Mouse (Mus musculus) E14TG2a.4 (cell line): Measurements from ENCODE around the gene 2300002M23Rik.

Experiments
- H3K27me3 ChIP-seq: 2 replicates; pipeline ENCODE4 v1.6.1; 2014; ENCODE audit warnings: low read length, control low read depth; ENCODE audit not compliant: insufficient read depth
- H3K36me3 ChIP-seq: 2 replicates; pipeline ENCODE4 v1.6.1; 2014; ENCODE audit warnings: low read length, control low read depth; ENCODE audit not compliant: insufficient read depth
- H3K4me1 ChIP-seq: replicated peaks from 2 replicates; pipeline ENCODE4 v1.6.1; 2014; ENCODE audit warnings: low read depth, low read length, control low read depth
- H3K4me3 ChIP-seq: replicated peaks from 2 replicates; pipeline ENCODE4 v1.5.1; 2014; ENCODE audit warnings: mild to moderate bottlenecking, low read length
- H3K9me3 ChIP-seq: 2 replicates; pipeline ENCODE4 v1.6.1; 2014; ENCODE audit warnings: low read length, control low read depth
- CTCF ChIP-seq: conservative IDR thresholded peaks from 2 replicates; pipeline ENCODE4 v1.5.1; 2014; ENCODE audit warnings: low read length
- NANOG ChIP-seq: IDR thresholded peaks from 2 replicates; pipeline ENCODE4 v1.6.1; 2014; ENCODE audit warnings: borderline replicate concordance, low read length, mixed read lengths
- POU5F1 ChIP-seq: IDR thresholded peaks from 2 replicates; pipeline ENCODE4 v1.6.1; 2014; ENCODE audit warnings: low read length, borderline replicate concordance

Gene 2300002M23Rik

DNA sequence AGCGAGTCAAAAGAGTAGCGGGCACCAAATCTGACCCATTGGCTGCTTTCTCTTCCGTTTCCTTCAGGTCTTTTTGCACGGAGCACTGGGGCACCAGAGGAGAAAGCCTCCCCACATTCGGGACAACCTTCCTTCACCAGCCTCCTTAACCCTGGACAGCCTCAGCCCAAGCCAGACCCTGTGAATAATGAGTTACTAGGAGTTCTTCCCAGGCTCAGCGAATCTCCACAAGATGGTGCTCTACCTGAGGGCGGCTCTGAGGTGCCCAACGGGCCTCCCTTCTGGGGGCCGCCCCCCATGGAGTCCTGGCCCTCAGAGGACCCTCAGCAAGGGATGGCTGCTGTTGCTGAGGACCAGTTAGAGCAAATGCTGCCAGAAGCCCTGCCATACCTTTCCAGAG, 517 bp downstream of the 2300002M23Rik start:
- H3K9me3 ChIP-seq: no peaks in the 10 kb centered on the region
- peaks cover 24% of the 10 kb centered on the region for H3K27me3 ChIP-seq
- peaks cover 26% of the 10 kb centered on the region for H3K4me1 ChIP-seq
- peak overlapping the region; percentile 41 for H3K4me3 ChIP-seq
- TF ChIP-seq POU5F1 (no peak), CTCF (peak; percentile 16; the same call in 1 of the 2 replicates)
- no peaks in the 10 kb centered on the region for H3K36me3 ChIP-seq

DNA sequence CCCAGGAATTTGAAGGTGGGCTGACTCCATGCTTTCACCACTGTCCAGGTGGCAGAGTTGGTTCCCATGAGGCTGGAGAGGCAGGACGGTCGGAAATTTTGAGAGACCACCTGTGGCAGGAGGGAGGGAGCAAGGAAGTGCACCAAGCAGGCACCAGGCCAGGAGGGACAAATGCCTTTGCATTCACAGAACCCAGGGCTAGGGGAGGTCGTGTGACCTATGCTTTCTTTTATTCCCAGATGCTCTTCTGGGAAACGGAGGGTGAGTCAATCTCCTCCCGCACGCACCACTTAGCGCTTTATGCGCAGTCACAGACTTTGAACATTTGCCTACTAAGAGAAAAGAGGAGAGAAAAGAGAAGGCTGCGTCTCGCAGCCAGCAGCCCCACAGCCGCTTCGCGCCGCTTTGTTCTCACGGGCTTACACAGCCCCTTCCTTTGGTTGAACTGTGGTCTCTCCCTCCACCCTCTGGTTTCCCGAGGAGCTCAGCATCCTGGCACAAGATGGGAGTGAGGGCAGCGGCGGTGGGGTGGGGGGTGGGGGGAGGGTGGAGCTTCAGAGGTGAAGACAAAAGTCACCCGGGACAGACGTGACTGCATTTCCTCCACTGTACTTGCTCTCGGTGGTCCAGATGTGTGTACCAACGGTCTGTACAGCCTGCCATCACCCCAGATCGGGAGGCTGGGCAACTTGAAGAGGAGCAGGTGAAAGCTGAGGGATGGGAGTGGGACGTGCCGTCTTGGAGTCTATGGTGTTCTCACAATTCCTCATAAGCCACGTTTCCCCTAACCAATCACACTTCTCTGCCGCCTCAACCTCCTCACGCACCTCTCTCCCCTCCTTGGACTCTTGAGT, 2.1 kb downstream of the 2300002M23Rik start:
- Histone ChIP-seq H3K4me1 (peaks cover 26% of the 10 kb centered on the region), H3K9me3 (no peaks in the 10 kb centered on the region), H3K27me3 (peaks cover 24% of the 10 kb centered on the region), H3K36me3 (no peaks in the 10 kb centered on the region), H3K4me3 (peak overlapping the region; percentile 46)
- TF ChIP-seq POU5F1: no peak
- TF ChIP-seq NANOG: no peak
- TF ChIP-seq CTCF: no peak

DNA sequence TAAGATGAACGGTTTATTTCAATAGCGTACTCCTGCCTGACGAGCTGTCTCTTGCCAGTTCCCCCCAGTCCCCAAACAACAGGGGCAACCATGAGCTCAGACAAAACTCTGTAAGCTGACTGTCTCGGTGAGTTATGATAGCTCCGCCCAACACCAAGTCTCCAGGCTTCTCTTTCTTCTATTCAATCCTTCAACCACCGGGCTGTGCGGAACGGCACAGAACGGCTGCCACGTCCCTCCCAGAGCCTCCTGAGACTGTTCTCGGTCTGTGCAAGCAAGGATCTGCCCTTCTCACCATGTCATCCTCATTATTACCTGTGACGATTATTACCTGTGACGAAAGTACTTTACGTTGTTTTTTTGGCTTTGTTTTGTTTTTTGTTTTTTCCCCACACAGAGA, 3.6 kb downstream of the 2300002M23Rik start:
- TF ChIP-seq NANOG (no peak), POU5F1 (no peak), CTCF (no peak)
- no peak overlapping the region for H3K4me3 ChIP-seq
- no peaks in the 10 kb centered on the region for H3K36me3 ChIP-seq
- H3K9me3 ChIP-seq: no peaks in the 10 kb centered on the region
- peaks cover 33% of the 10 kb centered on the region for H3K27me3 ChIP-seq
- H3K4me1 ChIP-seq: peaks cover 32% of the 10 kb centered on the region

DNA sequence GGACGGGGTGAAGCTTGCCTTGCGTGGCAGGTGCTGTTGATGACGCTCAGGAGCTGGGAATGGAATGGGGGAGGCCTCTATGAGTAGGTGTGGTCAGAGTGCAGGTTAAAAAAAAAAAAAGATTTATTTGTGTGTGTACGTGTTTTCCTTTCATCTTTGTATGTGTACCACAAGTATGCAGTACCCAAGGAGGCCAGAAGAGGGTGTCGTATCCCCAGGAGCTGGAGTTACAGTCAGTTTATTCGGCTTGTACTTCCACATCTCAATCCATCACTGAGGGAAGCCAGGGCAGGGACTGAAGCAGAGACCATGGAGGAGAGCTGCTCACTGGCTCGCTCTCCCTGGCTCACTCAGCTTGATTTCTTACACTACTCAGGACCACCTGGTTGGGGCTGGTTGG, 4.2 kb downstream of the 2300002M23Rik start:
- no peak for TF ChIP-seq NANOG
- peak; percentile 71 for TF ChIP-seq CTCF
- H3K4me1 ChIP-seq: peaks cover 36% of the 10 kb centered on the region
- H3K27me3 ChIP-seq: peaks cover 38% of the 10 kb centered on the region
- no peaks in the 10 kb centered on the region for H3K36me3 ChIP-seq
- H3K4me3 ChIP-seq: no peak overlapping the region
- H3K9me3 ChIP-seq: no peaks in the 10 kb centered on the region

- Histone ChIP-seq H3K9me3 (peaks cover 7% of the 10 kb centered on the region), H3K4me1 (peaks cover 11% of the 10 kb centered on the region), H3K36me3 (no peaks in the 10 kb centered on the region), H3K27me3 (peaks cover 14% of the 10 kb centered on the region), H3K4me3 (no peak overlapping the region)
- TF ChIP-seq NANOG (no peak), CTCF (peak; percentile 98)
Observed at GRCm38 (mm10) chr17:35578211-35578610, 11.0 kb downstream of the 2300002M23Rik start.

- no peak for TF ChIP-seq POU5F1
- peak; percentile 56 for TF ChIP-seq CTCF
- Histone ChIP-seq H3K4me3 (no peak overlapping the region), H3K9me3 (peaks cover 14% of the 10 kb centered on the region), H3K27me3 (no peaks in the 10 kb centered on the region), H3K36me3 (no peaks in the 10 kb centered on the region), H3K4me1 (peaks cover 13% of the 10 kb centered on the region)
Observed at GRCm38 (mm10) chr17:35582900-35583299, 15.7 kb downstream of the 2300002M23Rik start.

- TF ChIP-seq CTCF (peak; percentile 54), POU5F1 (no peak)
- Histone ChIP-seq H3K27me3 (no peaks in the 10 kb centered on the region), H3K9me3 (peaks cover 10% of the 10 kb centered on the region), H3K4me3 (no peak overlapping the region), H3K4me1 (peaks cover 19% of the 10 kb centered on the region), H3K36me3 (no peaks in the 10 kb centered on the region)
Observed at GRCm38 (mm10) chr17:35584330-35584937, 17.2 kb downstream of the 2300002M23Rik start.

DNA sequence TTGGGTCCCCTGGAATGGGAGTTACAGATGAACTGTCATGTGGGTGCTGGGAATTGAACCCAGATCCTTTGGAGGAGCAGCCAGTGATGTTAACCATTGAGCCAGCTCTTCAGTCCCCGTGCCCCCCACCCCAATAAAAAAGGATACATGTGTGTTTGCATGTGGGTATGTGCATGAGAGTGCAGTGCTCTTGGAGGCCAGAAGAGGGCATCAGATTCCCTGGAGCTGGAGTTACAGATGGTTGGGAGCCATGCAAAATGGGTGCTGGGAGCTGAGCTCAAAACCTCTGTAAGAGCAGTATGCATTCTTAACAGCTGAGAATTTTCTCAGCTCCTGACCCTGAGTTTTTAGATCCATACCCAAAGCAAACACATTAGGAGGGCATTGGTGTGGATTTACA, 20.0 kb downstream of the 2300002M23Rik start:
- H3K4me1 ChIP-seq: peaks cover 42% of the 10 kb centered on the region
- H3K27me3 ChIP-seq: no peaks in the 10 kb centered on the region
- H3K36me3 ChIP-seq: no peaks in the 10 kb centered on the region
- TF ChIP-seq POU5F1 (no peak), CTCF (peak; percentile 30)
- H3K9me3 ChIP-seq: peaks cover 6% of the 10 kb centered on the region
- H3K4me3 ChIP-seq: no peak overlapping the region

- no peaks in the 10 kb centered on the region for H3K36me3 ChIP-seq
- no peak overlapping the region for H3K4me3 ChIP-seq
- peaks cover 6% of the 10 kb centered on the region for H3K9me3 ChIP-seq
- TF ChIP-seq NANOG (no peak), POU5F1 (no peak), CTCF (no peak)
- H3K27me3 ChIP-seq: no peaks in the 10 kb centered on the region
- peaks cover 49% of the 10 kb centered on the region for H3K4me1 ChIP-seq
Observed at GRCm38 (mm10) chr17:35588387-35588786, 21.1 kb downstream of the 2300002M23Rik start.
